Mouse (Mus musculus): ENCODE results near the gene Ppp6r1. TPM values are rescaled to one million over a fixed set of nuclear protein-coding genes. Genes with fewer than 3 reads are reported as not detected.

Ppp6r1 gene
- total and polyA plus RNA-seq, 2 experiments: 47.6 to 79.2 TPM

- Histone ChIP-seq H3K36me3 (ENCODE audit: control insufficient read depth, insufficient read depth, low read length) (peaks cover 16% of the 10 kb centered on the region), H3K9ac (ENCODE audit: low read depth, low read length) (no peak overlapping the region), H3K79me2 (ENCODE audit: control insufficient read depth, insufficient read depth, low read length) (no peaks in the 10 kb centered on the region; the same call in 1 of the 2 replicates), H3K27me3 (ENCODE audit: control insufficient read depth, insufficient read depth, low read length) (no peaks in the 10 kb centered on the region), H3K4me1 (ENCODE audit: control insufficient read depth, insufficient read depth, low read length) (no peaks in the 10 kb centered on the region), H3K4me3 (ENCODE audit: insufficient read depth, low read depth, low read length) (no peak overlapping the region), H3K27ac (replicated peaks; ENCODE audit: insufficient read depth, low read depth, low read length) (no peak overlapping the region)
- 91% methylated on average over 7 of the region's 7 CpGs for WGBS
- TF ChIP-seq POLR2A (IDR thresholded peaks at IDR 0.05; ENCODE audit: extremely low read depth, insufficient read depth, low read length) (no peak), CTCF (IDR thresholded peaks at IDR 0.05; ENCODE audit: low read depth, low read length) (no peak)
- no peak for DNase-seq (ENCODE audit: extremely low read depth, low read depth, low spot score)
These were observed 16.4 kb upstream of the Ppp6r1 start for GRCm38 (mm10) chr7:4675200-4675599.

- peaks cover 16% of the 10 kb centered on the region for H3K36me3 ChIP-seq (ENCODE audit: control insufficient read depth, insufficient read depth, low read length)
- no peak overlapping the region for H3K9ac ChIP-seq (ENCODE audit: low read depth, low read length)
These were observed 15.4 kb upstream of the Ppp6r1 start for GRCm38 (mm10) chr7:4674114-4674731.

GRCm38 (mm10) chr7:4671956-4672355 lies 13.1 kb upstream of the Ppp6r1 start:
- TF ChIP-seq POLR2A (IDR thresholded peaks at IDR 0.05; ENCODE audit: extremely low read depth, insufficient read depth, low read length): no peak
- no peak for TF ChIP-seq CTCF (IDR thresholded peaks at IDR 0.05; ENCODE audit: low read depth, low read length)
- Histone ChIP-seq H3K4me3 (ENCODE audit: insufficient read depth, low read depth, low read length) (no peak overlapping the region), H3K4me1 (ENCODE audit: control insufficient read depth, insufficient read depth, low read length) (no peaks in the 10 kb centered on the region), H3K27ac (replicated peaks; ENCODE audit: insufficient read depth, low read depth, low read length) (no peak overlapping the region), H3K36me3 (ENCODE audit: control insufficient read depth, insufficient read depth, low read length) (peaks cover 16% of the 10 kb centered on the region), H3K79me2 (ENCODE audit: control insufficient read depth, insufficient read depth, low read length) (no peaks in the 10 kb centered on the region; the same call in 1 of the 2 replicates), H3K27me3 (ENCODE audit: control insufficient read depth, insufficient read depth, low read length) (no peaks in the 10 kb centered on the region), H3K9ac (ENCODE audit: low read depth, low read length) (no peak overlapping the region)
- WGBS: 66% methylated on average over 4 of the region's 4 CpGs
- no peak for DNase-seq (ENCODE audit: extremely low read depth, low read depth, low spot score)

More at GRCm38 (mm10) chr7:4674114-4674731, 15.4 kb upstream of the Ppp6r1 start:
- no peak for TF ChIP-seq POLR2A (IDR thresholded peaks at IDR 0.05; ENCODE audit: extremely low read depth, insufficient read depth, low read length)
- TF ChIP-seq CTCF (IDR thresholded peaks at IDR 0.05; ENCODE audit: low read depth, low read length): no peak
- WGBS: 91% methylated on average over 12 of the region's 12 CpGs
- DNase-seq (ENCODE audit: extremely low read depth, low read depth, low spot score): no peak
- H3K27me3 ChIP-seq (ENCODE audit: control insufficient read depth, insufficient read depth, low read length): no peaks in the 10 kb centered on the region
- no peak overlapping the region for H3K4me3 ChIP-seq (ENCODE audit: insufficient read depth, low read depth, low read length)
- H3K79me2 ChIP-seq (ENCODE audit: control insufficient read depth, insufficient read depth, low read length): no peaks in the 10 kb centered on the region; the same call in 1 of the 2 replicates
- H3K4me1 ChIP-seq (ENCODE audit: control insufficient read depth, insufficient read depth, low read length): no peaks in the 10 kb centered on the region
- H3K27ac ChIP-seq (replicated peaks; ENCODE audit: insufficient read depth, low read depth, low read length): no peak overlapping the region

DNA sequence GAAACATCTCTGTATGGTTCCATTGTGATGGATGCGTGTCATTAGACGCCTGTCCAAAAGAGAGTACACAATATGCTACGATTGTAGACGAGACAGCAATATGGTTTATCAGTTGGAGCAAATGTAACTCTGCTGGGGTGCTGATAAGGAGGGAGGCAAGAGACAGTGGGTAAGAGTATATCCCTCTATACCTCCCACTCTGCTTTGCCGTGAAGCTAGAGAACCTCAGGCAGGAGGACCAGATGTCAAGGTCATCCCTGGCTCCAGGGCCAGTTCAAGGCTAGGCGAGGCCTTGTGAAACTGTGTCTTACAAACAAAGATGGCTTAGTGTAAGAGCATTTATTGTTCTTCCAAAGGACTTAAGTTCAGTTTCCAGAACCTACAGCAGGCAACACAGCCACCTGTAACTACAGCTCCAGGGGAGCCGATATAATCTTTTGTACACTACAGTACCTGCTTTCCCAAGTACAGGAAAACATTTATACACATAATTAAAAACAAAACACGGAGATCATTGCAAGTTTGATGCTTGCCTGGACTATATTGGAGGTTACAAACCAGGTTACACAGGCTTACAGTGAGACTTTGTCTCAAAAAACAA lies 11.9 kb upstream of the Ppp6r1 start:
- peaks cover 10% of the 10 kb centered on the region for H3K36me3 ChIP-seq (ENCODE audit: control insufficient read depth, insufficient read depth, low read length)
- WGBS: 85% methylated on average over 8 of the region's 8 CpGs
- no peak overlapping the region for H3K4me3 ChIP-seq (ENCODE audit: insufficient read depth, low read depth, low read length)

GRCm38 (mm10) chr7:4669156-4669555 lies 10.3 kb upstream of the Ppp6r1 start:
- Histone ChIP-seq H3K27me3 (ENCODE audit: control insufficient read depth, insufficient read depth, low read length) (no peaks in the 10 kb centered on the region), H3K4me3 (ENCODE audit: insufficient read depth, low read depth, low read length) (no peak overlapping the region), H3K79me2 (ENCODE audit: control insufficient read depth, insufficient read depth, low read length) (no peaks in the 10 kb centered on the region; the same call in 1 of the 2 replicates), H3K4me1 (ENCODE audit: control insufficient read depth, insufficient read depth, low read length) (no peaks in the 10 kb centered on the region), H3K27ac (replicated peaks; ENCODE audit: insufficient read depth, low read depth, low read length) (no peak overlapping the region), H3K9ac (ENCODE audit: low read depth, low read length) (no peak overlapping the region), H3K36me3 (ENCODE audit: control insufficient read depth, insufficient read depth, low read length) (peaks cover 5% of the 10 kb centered on the region)
- TF ChIP-seq CTCF (IDR thresholded peaks at IDR 0.05; ENCODE audit: low read depth, low read length) (no peak), POLR2A (IDR thresholded peaks at IDR 0.05; ENCODE audit: extremely low read depth, insufficient read depth, low read length) (no peak)
- 91% methylated on average over 9 of the region's 9 CpGs for WGBS
- no peak for DNase-seq (ENCODE audit: extremely low read depth, low read depth, low spot score)

More for the DNA sequence above, 11.9 kb upstream of the Ppp6r1 start:
- Histone ChIP-seq H3K27ac (replicated peaks; ENCODE audit: insufficient read depth, low read depth, low read length) (no peak overlapping the region), H3K4me1 (ENCODE audit: control insufficient read depth, insufficient read depth, low read length) (no peaks in the 10 kb centered on the region), H3K9ac (ENCODE audit: low read depth, low read length) (no peak overlapping the region), H3K79me2 (ENCODE audit: control insufficient read depth, insufficient read depth, low read length) (no peaks in the 10 kb centered on the region; the same call in 1 of the 2 replicates), H3K27me3 (ENCODE audit: control insufficient read depth, insufficient read depth, low read length) (no peaks in the 10 kb centered on the region)
- no peak for TF ChIP-seq POLR2A (IDR thresholded peaks at IDR 0.05; ENCODE audit: extremely low read depth, insufficient read depth, low read length)
- no peak for TF ChIP-seq CTCF (IDR thresholded peaks at IDR 0.05; ENCODE audit: low read depth, low read length)
- DNase-seq (ENCODE audit: extremely low read depth, low read depth, low spot score): no peak

GRCm38 (mm10) chr7:4668506-4668905 lies 9.7 kb upstream of the Ppp6r1 start:
- DNase-seq (ENCODE audit: extremely low read depth, low read depth, low spot score): peak; percentile 51
- no peak overlapping the region for H3K27ac ChIP-seq (replicated peaks; ENCODE audit: insufficient read depth, low read depth, low read length)
- H3K36me3 ChIP-seq (ENCODE audit: control insufficient read depth, insufficient read depth, low read length): peaks cover 5% of the 10 kb centered on the region; the same call in 1 of the 2 replicates

More at GRCm38 (mm10) chr7:4668506-4668905, 9.7 kb upstream of the Ppp6r1 start:
- no peak for TF ChIP-seq POLR2A (IDR thresholded peaks at IDR 0.05; ENCODE audit: extremely low read depth, insufficient read depth, low read length)
- no peak for TF ChIP-seq CTCF (IDR thresholded peaks at IDR 0.05; ENCODE audit: low read depth, low read length)
- 66% methylated on average over 8 of the region's 8 CpGs for WGBS
- H3K79me2 ChIP-seq (ENCODE audit: control insufficient read depth, insufficient read depth, low read length): no peaks in the 10 kb centered on the region; the same call in 1 of the 2 replicates
- no peak overlapping the region for H3K4me3 ChIP-seq (ENCODE audit: insufficient read depth, low read depth, low read length)
- no peak overlapping the region for H3K9ac ChIP-seq (ENCODE audit: low read depth, low read length)
- no peaks in the 10 kb centered on the region for H3K4me1 ChIP-seq (ENCODE audit: control insufficient read depth, insufficient read depth, low read length)
- no peaks in the 10 kb centered on the region for H3K27me3 ChIP-seq (ENCODE audit: control insufficient read depth, insufficient read depth, low read length)

All from liver, adult 2 months (tissue).